Mouse (Mus musculus) right cerebral cortex, adult 18-20 months (tissue): ENCODE data around the gene Gm20388.
A peak's percentile ranks its signal among the peaks of the same experiment; 100 is the strongest.

Source experiments
- DNase-seq: peaks from one replicate; pipeline ENCODE4 v3.0.0; 2022; ENCODE audit warnings: mixed read lengths

Gm20388 gene

DNA sequence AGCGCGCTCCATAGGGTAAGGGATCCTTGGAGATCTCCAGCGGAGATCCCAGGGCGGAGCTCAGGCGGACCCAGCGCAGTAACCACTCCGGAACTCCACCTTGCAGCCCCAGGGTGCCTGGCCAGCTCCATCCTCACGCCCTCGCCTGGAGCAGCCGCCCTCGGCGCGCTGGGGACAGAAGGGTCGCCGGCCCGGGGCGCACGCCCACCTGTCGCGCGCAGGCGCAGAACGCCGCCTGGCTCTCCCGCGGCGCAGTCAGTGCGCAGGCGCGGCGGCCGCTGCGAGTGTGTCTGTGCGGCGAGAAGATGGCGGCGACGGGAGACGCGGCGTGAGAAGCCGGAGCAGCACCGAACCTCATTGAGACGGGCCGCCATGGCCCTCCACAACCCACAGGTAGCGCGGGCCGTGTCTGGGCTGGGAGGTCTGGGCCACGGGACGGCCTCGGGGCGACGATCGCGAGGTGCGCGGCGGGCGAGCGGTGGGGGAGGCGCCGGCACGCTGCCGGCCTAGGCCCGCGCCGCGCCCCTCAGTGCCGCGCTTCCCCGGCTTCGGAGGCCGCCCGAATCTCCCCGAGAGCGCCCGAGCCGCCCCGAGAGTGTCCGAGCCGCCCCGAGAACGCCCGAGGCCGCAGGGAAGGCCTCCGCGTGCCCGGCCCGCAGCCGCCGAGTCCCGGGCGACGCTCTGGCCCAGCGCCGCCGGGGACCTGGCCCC lies at the start of gene Gm20388:
TSS of gene Gm20388 (plus strand) at position 295 of the 711 bp plus-strand sequence.
- peak; percentile 91 for DNase-seq

- peak; percentile 96 for DNase-seq
Measured at GRCm38 (mm10) chr8:119861706-119862389, 48.8 kb upstream of the Gm20388 start, which contains the start of gene Klhl36. TSS of gene Klhl36 (plus strand) at chr8:119862266.

GRCm38 (mm10) chr8:119862390-119862734 lies 48.3 kb upstream of the Gm20388 start:
- DNase-seq: no peak

- DNase-seq: no peak
Measured at GRCm38 (mm10) chr8:119862749-119863148, 47.9 kb upstream of the Gm20388 start.

GRCm38 (mm10) chr8:119869616-119870015 lies 41.0 kb upstream of the Gm20388 start:
- DNase-seq: no peak

GRCm38 (mm10) chr8:119873181-119873580 lies 37.5 kb upstream of the Gm20388 start:
- no peak for DNase-seq

GRCm38 (mm10) chr8:119881301-119881700 lies 29.3 kb upstream of the Gm20388 start:
- no peak for DNase-seq

- DNase-seq: no peak
Measured at GRCm38 (mm10) chr8:119881917-119882316, 28.7 kb upstream of the Gm20388 start.

- DNase-seq: no peak
Measured at GRCm38 (mm10) chr8:119883281-119883680, 27.4 kb upstream of the Gm20388 start.

DNA sequence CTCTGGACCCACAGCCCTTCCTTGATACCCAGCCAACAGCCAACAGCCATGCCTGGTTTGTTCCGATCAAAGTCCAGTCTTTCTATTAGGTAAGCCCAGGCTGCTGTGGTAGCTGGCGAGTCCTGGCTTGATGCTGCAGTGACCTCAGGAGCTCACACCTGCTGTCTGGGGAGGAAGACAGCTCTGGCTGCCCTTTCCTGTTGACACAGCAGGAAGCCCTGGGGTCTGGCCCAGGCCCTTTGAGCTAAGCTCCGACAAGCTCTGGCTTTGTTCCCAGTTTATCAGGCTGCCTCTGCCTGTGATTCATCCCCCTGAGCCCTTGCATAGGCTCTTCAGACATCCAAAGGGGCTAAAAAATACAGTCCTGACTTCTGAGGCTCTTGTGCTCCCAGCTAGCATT lies 25.0 kb upstream of the Gm20388 start:
- DNase-seq: no peak

DNA sequence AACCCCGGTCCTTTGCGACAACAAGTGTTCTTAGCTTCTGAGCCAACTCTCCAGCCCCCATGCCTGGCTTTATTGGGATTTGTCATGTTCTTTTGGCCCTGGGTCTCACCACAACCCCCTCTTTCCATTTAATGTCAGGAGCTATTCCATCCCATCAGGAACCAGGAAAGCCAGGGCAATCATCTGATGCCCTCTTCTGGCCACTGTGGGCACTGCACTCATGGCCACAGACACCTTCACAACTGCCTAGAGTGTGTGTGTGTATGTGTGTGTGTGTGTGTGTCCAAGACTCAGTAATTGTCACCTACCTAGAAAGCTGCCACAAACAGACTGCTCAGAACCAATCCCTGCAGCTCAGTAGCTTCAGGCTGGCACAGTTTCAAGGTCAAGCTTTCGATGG lies 23.5 kb upstream of the Gm20388 start:
- DNase-seq: no peak

GRCm38 (mm10) chr8:119888012-119888411 lies 22.6 kb upstream of the Gm20388 start:
- DNase-seq: no peak

- DNase-seq: no peak
Measured at GRCm38 (mm10) chr8:119897069-119897468, 13.6 kb upstream of the Gm20388 start.

GRCm38 (mm10) chr8:119897933-119898332 lies 12.7 kb upstream of the Gm20388 start:
- DNase-seq: no peak

DNA sequence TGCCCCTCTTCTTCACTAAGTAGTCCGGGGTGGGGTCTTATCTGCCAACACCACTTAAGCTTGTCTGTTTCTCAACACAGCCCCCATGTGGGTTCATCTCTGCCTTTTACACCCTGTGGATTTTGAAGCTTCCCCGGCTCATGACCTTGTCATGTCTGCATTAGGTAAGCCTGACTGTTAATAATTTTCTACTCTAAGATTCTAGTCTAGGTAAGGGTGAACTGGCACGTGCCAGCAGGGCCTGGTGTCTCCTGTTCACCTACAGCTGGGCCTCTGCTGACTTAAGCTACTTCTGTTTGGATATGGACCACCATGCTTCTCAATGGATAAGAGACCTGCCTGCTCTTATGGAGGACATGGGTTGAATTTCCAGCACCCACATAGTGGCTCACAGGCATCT lies 9.3 kb upstream of the Gm20388 start:
- DNase-seq: no peak

DNA sequence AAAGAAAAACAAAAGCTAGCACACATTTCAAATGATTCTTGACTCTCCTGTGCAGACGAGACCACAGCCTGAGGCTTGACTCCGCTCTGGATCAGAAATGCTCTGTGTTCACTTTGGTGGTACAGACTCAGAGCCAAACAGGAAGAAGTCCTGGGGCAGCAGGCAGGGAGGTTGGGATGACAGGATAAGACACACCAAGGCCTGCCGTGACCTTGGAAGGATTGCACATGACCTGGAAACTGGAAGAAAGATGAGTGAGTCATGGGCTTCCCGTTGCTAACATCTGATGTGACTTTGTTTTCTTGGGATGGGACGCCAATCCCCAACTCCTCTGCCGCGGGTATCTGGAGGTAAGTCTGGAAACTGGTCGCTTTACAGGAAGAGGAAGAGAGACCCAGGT lies 8.7 kb upstream of the Gm20388 start:
- no peak for DNase-seq

DNA sequence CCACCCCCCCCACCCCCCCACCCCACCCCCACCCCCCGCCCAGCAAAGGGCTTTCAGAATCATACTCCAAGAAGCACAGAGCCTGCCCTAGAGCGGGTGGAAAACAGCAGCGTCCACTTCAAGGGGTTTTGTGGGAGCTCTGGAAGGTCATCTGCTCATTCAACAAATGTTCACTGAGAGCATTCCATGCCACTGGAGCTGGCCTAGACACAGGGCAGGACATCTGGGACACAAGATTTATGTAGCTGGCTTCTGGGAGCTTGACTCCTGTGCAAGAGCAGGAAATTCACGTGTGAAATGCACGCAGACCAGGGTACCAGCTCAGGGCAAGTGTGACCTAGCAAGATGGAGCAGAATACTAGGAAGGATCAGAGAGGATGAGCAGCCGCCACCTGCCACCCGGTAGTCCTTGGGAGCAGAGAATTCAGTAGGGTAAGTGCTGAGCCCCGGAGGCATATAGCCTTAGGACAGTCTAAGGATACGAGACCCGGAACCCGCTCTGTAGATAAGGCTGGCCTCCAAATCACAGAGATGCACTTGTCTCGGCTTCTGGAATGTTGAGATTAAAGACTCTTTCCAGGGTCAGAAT lies 6.2 kb upstream of the Gm20388 start:
- no peak for DNase-seq

GRCm38 (mm10) chr8:119909944-119910546 lies 596 bp upstream of the Gm20388 start, which contains the start of gene Usp10:
TSS of gene Usp10 (plus strand) at chr8:119910360.
- peak; percentile 25 for DNase-seq

DNA sequence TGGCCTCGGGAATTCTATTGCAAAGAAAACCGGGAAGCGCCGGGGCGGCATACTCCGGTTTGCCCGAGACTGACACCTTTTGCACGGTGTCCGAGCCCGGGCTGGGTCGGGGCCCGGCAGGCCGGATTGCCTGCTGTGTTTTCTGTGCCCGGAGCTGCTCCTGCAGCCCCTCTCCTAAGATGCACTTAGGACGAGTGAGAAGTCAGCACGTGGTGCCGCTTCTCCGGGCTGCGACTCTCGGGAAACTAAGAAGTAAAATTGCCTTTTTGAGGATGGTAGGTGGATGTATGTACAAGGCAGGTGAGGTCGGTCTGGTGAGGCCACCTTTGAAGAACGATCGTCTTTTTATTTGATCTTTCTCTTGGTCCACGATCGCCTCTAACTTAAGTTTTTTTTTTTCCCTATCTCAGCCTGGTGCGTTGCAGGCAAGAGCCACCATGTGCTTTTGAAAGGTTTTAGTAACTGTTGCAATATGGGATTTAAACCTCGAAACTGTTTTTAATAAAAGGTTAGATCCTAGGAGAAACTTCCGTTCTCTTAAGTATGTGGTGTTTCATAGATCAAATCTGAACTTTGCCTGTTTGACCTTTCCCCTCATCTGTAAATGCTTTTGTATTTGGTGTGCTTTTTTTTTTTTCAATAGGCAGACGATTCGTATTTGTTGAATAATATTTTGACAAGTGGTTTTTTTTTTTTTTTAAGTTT lies 769 bp downstream of the Gm20388 start:
- no peak for DNase-seq

DNA sequence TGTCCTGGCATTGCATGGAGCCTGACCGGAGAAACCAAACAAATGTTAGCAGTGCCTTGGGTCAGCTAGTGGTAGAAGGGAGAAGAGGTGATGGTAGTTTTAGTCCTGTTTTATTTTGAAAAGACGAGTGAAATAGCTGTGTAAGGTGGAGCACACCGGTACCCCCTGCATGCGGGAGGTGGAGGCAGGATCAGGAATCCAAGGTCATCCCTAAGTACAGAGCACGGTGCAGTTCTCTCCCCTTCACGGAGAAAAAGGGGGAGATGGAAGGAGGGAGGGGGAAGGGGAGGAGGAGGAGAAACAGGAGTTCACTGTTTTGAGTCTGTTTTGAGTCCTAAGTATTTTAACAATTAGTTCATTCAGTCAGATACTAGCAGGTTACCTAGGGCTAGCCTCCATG lies 2.0 kb downstream of the Gm20388 start:
- no peak for DNase-seq

DNA sequence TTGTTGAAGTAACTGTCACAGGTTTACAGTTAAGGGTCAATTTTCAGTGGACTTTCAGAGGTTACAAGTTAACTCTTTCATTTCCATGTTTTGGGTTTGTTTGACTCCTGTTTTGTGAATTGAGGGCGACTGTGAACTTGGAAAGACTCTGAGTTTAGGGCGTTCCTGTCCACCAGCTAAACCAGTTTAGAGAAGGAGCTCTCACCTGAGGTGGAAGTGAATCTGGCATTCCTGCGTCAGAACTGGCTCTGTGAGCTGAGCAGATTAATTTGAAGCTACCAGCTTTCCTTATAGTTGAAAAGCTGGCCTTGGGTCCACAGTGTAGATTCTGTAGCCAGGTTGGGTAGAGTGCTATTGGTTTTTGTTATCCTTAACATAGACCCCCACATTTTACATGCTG lies 2.5 kb downstream of the Gm20388 start:
- DNase-seq: no peak

DNA sequence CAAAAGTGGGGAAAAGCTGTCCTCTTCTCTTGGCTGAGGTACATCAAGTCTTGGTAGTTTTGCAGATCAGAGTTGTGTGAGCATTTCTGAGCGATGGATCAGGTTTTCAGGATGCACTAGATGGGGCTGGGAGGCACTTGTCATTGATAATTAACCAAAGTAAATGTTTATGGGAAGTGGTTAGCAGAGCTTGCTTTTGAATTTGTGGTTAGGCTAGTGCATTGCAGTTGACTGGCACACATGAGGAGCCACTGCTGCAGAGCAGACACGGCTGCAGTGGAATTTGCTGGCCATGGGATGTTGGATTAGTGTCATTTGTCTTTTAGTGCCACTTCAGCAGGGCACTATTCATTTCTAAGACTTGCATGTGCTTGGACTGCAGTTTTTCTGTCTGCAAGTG lies 3.5 kb downstream of the Gm20388 start:
- no peak for DNase-seq

DNA sequence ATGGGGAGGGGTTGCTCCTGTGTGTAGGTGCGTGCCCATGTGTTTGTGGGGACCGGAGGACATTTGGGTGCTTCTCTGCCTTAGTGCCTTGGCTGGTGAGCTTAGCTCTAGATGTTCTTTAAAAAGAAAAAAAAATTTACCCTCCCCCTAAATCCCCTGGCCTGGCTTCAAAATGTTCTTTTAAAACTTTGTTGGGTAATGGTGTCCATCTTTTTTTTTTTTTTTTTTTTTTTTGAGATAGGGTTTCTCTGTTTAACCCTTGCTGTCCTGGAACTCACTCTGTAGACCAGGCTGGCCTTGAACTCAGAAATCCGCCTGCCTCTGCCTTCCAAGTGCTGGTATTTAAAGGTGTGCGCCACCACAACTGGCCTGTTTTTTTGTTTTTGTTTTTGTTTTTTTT lies 4.7 kb downstream of the Gm20388 start:
- DNase-seq: no peak
